Mouse (Mus musculus) heart, postnatal 4 days (tissue): ENCODE data around the gene Tmem102. TPM values are rescaled to one million over a fixed set of nuclear protein-coding genes. Genes with fewer than 3 reads are reported as not detected.
A peak's percentile ranks its signal among the peaks of the same experiment; 100 is the strongest.

Experiments
- DNase-seq: peaks from one replicate; pipeline ENCODE4 v3.0.0; 2021
- total RNA-seq, 2 experiments: library from RNA; stranded (reverse); gene quantifications; 2 replicates each; pipeline ENCODE4 v1.2.3; 2021

Gene Tmem102
- total RNA-seq, 2 experiments from 2014 or later = 0.60 to 0.92 TPM

GRCm38 (mm10) chr11:69754701-69755100 lies 50.7 kb downstream of the Tmem102 start:
- DNase-seq = peak; percentile 60

GRCm38 (mm10) chr11:69754233-69754632 lies 51.2 kb downstream of the Tmem102 start:
- DNase-seq = no peak

Other genes starting within 250 kb of the Tmem102 start
- 100 to 1,000 TPM in 1 of 2 experiments, 10 to 100 TPM in 1; 98.5 to 117 TPM for gene Efnb3, start 245.4 kb downstream of the Tmem102 start, total RNA-seq
- gene Wrap53, start 225.4 kb downstream of the Tmem102 start, total RNA-seq = 1 to 10 TPM; 5.8 to 7.0 TPM
- 10 to 100 TPM; 41.6 to 46.1 TPM for gene Trp53, start 225.3 kb downstream of the Tmem102 start, total RNA-seq
- 10 to 100 TPM; 27.0 to 29.1 TPM for gene Atp1b2, start 199.7 kb downstream of the Tmem102 start, total RNA-seq
- gene Shbg, start 187.7 kb downstream of the Tmem102 start, total RNA-seq = not detected
- gene Sat2, start 183.6 kb downstream of the Tmem102 start, total RNA-seq = 1 to 10 TPM; 5.3 to 6.7 TPM
- 10 to 100 TPM; 81.4 to 83.6 TPM for gene Fxr2, start 172.6 kb downstream of the Tmem102 start, total RNA-seq
- not detected for gene Sox15, start 150.3 kb downstream of the Tmem102 start, total RNA-seq
- 10 to 100 TPM; 34.3 to 36.3 TPM for gene Mpdu1, start 143.0 kb downstream of the Tmem102 start, total RNA-seq
- 1 to 10 TPM; 4.0 to 6.0 TPM for gene Cd68, start 139.5 kb downstream of the Tmem102 start, total RNA-seq
- gene Eif4a1, start 133.2 kb downstream of the Tmem102 start, total RNA-seq = 100 to 1,000 TPM; 535 to 537 TPM
- 10 to 100 TPM; 58.0 to 61.3 TPM for gene Senp3, start 123.5 kb downstream of the Tmem102 start, total RNA-seq
- gene Tnfsf13, start 119.8 kb downstream of the Tmem102 start, total RNA-seq = 1 to 10 TPM; 2.3 to 2.6 TPM
- 10 to 100 TPM; 13.7 to 16.4 TPM for gene Tnfsf12, start 109.8 kb downstream of the Tmem102 start, total RNA-seq
- gene Tnfsfm13, start 109.5 kb downstream of the Tmem102 start, total RNA-seq = 1 to 10 TPM; 1.9 to 3.0 TPM
- gene Polr2a, start 47.0 kb downstream of the Tmem102 start, total RNA-seq = 10 to 100 TPM; 53.7 TPM
- not detected for gene Slc35g3, start 43.7 kb downstream of the Tmem102 start, total RNA-seq
- gene Zbtb4, start 39.7 kb downstream of the Tmem102 start, total RNA-seq = 10 to 100 TPM; 34.1 to 36.8 TPM
- gene Chrnb1, start 9.7 kb downstream of the Tmem102 start, total RNA-seq = 1 to 10 TPM; 3.1 to 5.1 TPM
- gene Fgf11, start 3.8 kb downstream of the Tmem102 start, total RNA-seq = 1 to 10 TPM; 3.1 to 3.7 TPM
- gene Gm39566, start 9.7 kb upstream of the Tmem102 start, total RNA-seq = not detected
- not detected for gene Spem2, start 12.8 kb upstream of the Tmem102 start, total RNA-seq
- not detected for gene Spem1, start 16.6 kb upstream of the Tmem102 start, total RNA-seq
- gene Nlgn2, start 32.2 kb upstream of the Tmem102 start, total RNA-seq = 10 to 100 TPM; 11.0 to 11.6 TPM
- gene Tmem256, start 32.9 kb upstream of the Tmem102 start, total RNA-seq = 100 to 1,000 TPM; 143 to 166 TPM
- gene Plscr3, start 40.8 kb upstream of the Tmem102 start, total RNA-seq = 10 to 100 TPM; 59.7 to 59.9 TPM
- gene Tnk1, start 53.1 kb upstream of the Tmem102 start, total RNA-seq = not detected
- gene Tmem95, start 72.4 kb upstream of the Tmem102 start, total RNA-seq = not detected
- 1 to 10 TPM; 3.3 TPM for gene Kctd11, start 75.8 kb upstream of the Tmem102 start, total RNA-seq
- gene Acap1, start 89.9 kb upstream of the Tmem102 start, total RNA-seq = 1 to 10 TPM; 2.8 to 3.2 TPM
- gene 2810408A11Rik, start 95.4 kb upstream of the Tmem102 start, total RNA-seq = 1 to 10 TPM; 5.2 to 6.2 TPM
- gene Neurl4, start 95.4 kb upstream of the Tmem102 start, total RNA-seq = 10 to 100 TPM; 45.8 to 48.5 TPM
- 10 to 100 TPM; 29.6 to 33.0 TPM for gene Gps2, start 108.3 kb upstream of the Tmem102 start, total RNA-seq
- 100 to 1,000 TPM; 550 to 556 TPM for gene Eif5a, start 116.3 kb upstream of the Tmem102 start, total RNA-seq
- gene Ybx2, start 130.2 kb upstream of the Tmem102 start, total RNA-seq = 10 to 100 TPM; 24.8 to 35.7 TPM
- 100 to 1,000 TPM in 1 of 2 experiments, 10 to 100 TPM in 1; 97.9 to 101 TPM for gene Slc2a4, start 142.6 kb upstream of the Tmem102 start, total RNA-seq
- gene Cldn7, start 159.2 kb upstream of the Tmem102 start, total RNA-seq = under 1 TPM in 1 of 2 experiments, not detected in 1; 0.76 TPM
- gene Ctdnep1, start 175.5 kb upstream of the Tmem102 start, total RNA-seq = 100 to 1,000 TPM; 132 to 144 TPM
- gene Elp5, start 176.9 kb upstream of the Tmem102 start, total RNA-seq = 10 to 100 TPM; 63.1 to 64.6 TPM
- 100 to 1,000 TPM; 271 TPM for gene Gabarap, start 185.5 kb upstream of the Tmem102 start, total RNA-seq
- 10 to 100 TPM; 25.0 to 30.3 TPM for gene Phf23, start 190.2 kb upstream of the Tmem102 start, total RNA-seq
- 10 to 100 TPM; 13.1 to 14.0 TPM for gene Dvl2, start 195.0 kb upstream of the Tmem102 start, total RNA-seq
- gene Acadvl, start 209.8 kb upstream of the Tmem102 start, total RNA-seq = 100 to 1,000 TPM; 862 to 957 TPM
- 10 to 100 TPM; 13.2 to 15.5 TPM for gene Dlg4, start 211.3 kb upstream of the Tmem102 start, total RNA-seq
- not detected for gene Asgr1, start 248.5 kb upstream of the Tmem102 start, total RNA-seq